Mouse (Mus musculus) lung, adult 2 months (tissue): ENCODE measurements at regions not wholly inside any gene's neighbourhood (a gene's known extent, or its start where the extent isn't known, plus 50 kb on each side); places are given as distances from the start of the nearest gene placed in this dataset.
"Not testable (repeated sequence)": the region's sequence is repeated elsewhere in the genome, so short reads cannot be mapped to it uniquely, and the experiment has no call there.

Experiments used
- DNase-seq: peaks from one replicate; pipeline ENCODE4 v3.0.0; 2022
- H3K4me1 ChIP-seq: fragments of 200-500 bp; 2 replicates; pipeline ENCODE4 v1.6.1; 2011; ENCODE audit warnings: low read length; ENCODE audit not compliant: control insufficient read depth, insufficient read depth
- H3K4me3 ChIP-seq: fragments of 200-500 bp; replicated peaks from 2 replicates; pipeline ENCODE3; 2011; ENCODE audit warnings: low read depth, mild to moderate bottlenecking, control low read depth, low read length; ENCODE audit errors: extremely low read depth
- CTCF ChIP-seq: fragments of 200-500 bp; IDR thresholded peaks from 2 replicates; pipeline ENCODE4 v1.5.1; 2011; ENCODE audit warnings: mild to moderate bottlenecking, low read length, control low read depth; ENCODE audit not compliant: insufficient read depth
- POLR2A ChIP-seq: fragments of 200-500 bp; IDR thresholded peaks from 2 replicates; pipeline ENCODE4 v1.6.1; 2011; ENCODE audit warnings: low read depth, mild to moderate bottlenecking, control low read depth, low read length, borderline replicate concordance; ENCODE audit errors: extremely low read depth
- WGBS: fragments of 180-500 bp; shearing (Covaris S2); methylation state at CpG from one replicate; pipeline ENCODE4 v1.1.7; 2018; 5-methylcytosine and 5-hydroxymethylcytosine counted together

GRCm38 (mm10) chr12:19125541-19125940, 611.2 kb downstream of the 5730507C01Rik start:
- TF ChIP-seq POLR2A (no peak), CTCF (no peak)
- no peak for DNase-seq
- no peaks in the 10 kb centered on the region for H3K4me1 ChIP-seq

DNA sequence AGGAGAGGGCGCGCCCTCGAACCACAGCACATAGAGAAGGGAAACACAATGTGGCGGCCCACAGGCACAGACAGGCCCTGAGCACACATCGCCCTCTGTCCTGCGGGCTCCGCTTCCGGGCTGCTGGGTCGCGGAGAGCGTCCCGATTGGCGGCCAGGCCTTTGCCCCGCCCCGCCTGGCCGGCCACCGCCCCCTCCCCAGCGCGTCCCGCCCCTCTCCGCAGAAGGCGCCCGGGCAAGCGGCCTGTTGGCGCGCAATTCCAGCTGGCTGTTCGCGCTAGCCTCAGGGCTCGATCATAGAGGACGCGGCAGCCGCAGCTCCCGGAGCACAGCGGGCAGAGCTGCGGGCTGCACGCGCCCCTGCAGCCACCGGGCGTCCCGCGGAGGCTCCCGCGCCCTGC, 661.3 kb downstream of the 5730507C01Rik start:
- WGBS: 18% methylated on average over 43 of the region's 43 CpGs
- DNase-seq: no peak
- H3K4me1 ChIP-seq: no peaks in the 10 kb centered on the region
- no peak for TF ChIP-seq CTCF
- no peak overlapping the region for H3K4me3 ChIP-seq

More at GRCm38 (mm10) chr12:19125541-19125940, 611.2 kb downstream of the 5730507C01Rik start:
- no peak overlapping the region for H3K4me3 ChIP-seq
- WGBS: 62% methylated on average over 4 of the region's 4 CpGs

DNA sequence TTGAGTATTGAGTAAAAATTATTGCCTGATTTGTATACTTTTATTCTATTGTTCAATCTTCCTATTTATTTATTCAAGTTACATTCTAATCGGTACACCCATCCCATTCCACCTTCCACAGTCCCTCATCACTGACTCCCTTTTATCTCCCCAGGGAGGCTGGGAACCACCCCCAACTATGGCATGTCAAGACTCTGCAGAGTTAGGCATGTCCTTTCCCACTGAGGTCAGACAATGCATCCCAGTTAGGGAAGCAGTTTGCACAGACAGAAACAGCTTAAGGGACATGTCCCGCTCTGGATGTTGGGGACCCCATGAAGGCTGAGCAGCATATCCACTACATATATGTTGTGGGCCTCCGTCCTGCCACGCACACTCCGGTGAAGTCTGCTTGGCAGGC, 678.1 kb downstream of the 5730507C01Rik start:
- WGBS: 94% methylated on average over 5 of the region's 5 CpGs
- no peak for DNase-seq
- no peak overlapping the region for H3K4me3 ChIP-seq
- H3K4me1 ChIP-seq: no peaks in the 10 kb centered on the region
- TF ChIP-seq CTCF (no peak), POLR2A (no peak)

DNA sequence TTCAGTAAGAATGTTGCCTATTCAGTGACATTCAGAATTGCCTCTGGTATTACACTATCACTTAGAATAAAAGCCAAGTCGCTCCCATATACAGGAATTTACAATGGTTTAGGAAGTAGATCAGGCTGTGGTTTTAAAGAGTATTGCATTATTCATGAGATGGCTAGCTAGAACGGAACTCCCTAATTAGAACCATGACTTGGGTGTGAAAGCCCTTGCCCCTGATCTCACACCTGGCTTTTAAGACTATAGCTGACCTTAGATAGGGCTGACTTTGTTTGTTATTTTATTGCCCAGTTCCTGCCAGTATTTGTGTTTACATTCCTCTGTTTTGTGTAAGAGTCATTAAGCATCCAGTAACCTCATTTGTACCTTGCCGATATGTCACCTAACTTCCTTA, 678.7 kb downstream of the 5730507C01Rik start:
- H3K4me1 ChIP-seq, H3K4me3 ChIP-seq, DNase-seq: not testable (repeated sequence)
- WGBS: 79% methylated on average over 3 of the region's 3 CpGs

GRCm38 (mm10) chr12:19223996-19224395, 709.7 kb downstream of the 5730507C01Rik start:
- not testable (repeated sequence) for DNase-seq, H3K4me3 ChIP-seq, H3K4me1 ChIP-seq
- WGBS: 72% methylated on average over 1 of the region's 1 CpGs

DNA sequence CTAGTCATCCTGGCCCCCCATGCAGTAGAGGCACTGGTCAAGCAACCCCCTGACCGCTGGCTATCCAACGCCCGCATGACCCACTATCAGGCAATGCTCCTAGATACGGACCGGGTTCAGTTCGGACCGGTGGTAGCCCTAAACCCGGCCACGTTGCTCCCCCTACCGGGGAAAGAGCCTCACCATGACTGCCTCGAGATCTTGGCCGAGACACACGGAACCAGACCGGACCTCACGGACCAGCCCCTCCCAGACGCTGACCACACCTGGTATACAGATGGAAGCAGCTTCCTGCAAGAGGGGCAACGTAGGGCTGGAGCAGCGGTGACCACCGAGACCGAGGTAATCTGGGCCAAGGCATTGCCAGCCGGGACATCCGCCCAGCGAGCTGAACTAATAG, 707.6 kb upstream of the Gm21863 start:
- H3K4me3 ChIP-seq, H3K4me1 ChIP-seq: not testable (repeated sequence)
- 95% methylated on average over 23 of the region's 23 CpGs for WGBS
- peak; percentile 10 for DNase-seq

DNA sequence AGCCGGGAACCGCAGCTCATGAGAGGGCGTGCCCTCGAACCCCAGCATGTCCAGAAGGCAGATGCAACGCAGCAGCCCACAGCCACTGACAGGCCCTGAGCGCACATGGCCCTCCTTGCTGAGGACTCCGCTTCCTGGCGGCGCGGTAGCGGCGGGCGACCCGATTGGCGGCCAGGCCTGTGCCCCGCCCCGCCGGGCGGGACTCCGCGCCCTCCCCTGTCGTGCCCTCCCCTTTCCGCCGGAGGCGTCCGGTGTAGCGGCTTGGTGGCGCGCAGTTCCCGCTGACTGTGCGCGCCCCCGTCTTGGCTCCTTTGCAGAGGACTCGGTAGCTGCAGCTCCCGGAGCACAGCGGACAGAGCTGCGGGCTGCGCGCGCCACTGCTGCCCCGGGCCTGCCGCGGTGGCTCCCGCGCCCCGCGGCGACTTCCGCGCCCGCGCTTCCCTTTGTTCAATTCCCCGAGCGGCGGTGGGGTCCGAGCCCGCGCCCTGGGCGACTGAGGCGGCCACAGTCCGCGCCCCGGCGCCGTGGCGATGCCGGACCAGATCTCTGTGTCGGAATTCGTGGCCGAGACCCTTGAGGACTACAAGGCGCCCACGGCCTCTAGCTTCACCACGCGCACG, 665.9 kb upstream of the Gm21863 start:
- H3K4me3 ChIP-seq, H3K4me1 ChIP-seq: not testable (repeated sequence)
- 9% methylated on average over 71 of the region's 75 CpGs for WGBS
- peak; percentile 16 for DNase-seq

- H3K4me3 ChIP-seq, DNase-seq, H3K4me1 ChIP-seq: not testable (repeated sequence)
- WGBS: 36% methylated on average over 18 of the region's 18 CpGs
Measured at GRCm38 (mm10) chr12:19289038-19289437, 665.3 kb upstream of the Gm21863 start.

DNA sequence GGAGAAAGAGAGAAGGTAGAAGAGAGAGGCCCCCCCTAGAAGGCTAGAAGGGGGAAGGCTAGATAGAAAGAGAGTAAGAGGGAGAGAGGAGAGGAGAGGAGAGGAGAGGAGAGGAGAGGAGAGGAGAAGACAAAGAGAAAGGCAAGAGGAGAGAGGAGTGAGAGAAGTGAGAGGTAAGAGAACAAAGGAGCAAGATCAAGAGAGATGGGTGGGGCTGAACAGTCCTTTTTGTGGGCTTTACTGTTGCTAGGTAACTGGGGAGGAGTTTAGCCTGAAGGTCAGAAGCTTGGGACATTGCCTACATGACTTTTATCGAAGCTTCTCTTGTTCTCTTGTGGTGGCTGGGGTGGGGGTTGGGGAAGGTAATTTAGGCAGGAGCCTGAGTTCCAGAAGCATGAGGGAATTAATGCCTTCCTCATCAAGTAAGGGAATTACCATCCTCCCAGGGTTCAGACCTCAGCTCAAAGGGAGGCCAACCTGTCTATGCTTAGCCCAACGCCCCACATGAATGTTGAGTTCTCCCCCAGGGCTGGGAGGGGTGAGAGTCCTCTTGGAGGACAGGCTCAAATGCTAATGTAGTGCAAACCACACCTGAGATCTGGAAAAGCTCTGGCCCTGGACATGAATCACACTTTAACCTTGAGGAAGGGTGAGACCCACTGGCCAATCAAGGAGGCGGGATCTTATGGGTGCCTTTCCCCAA, 662.1 kb upstream of the Gm21863 start:
- not testable (repeated sequence) for H3K4me3 ChIP-seq, H3K4me1 ChIP-seq, DNase-seq
- WGBS: 77% methylated on average over 3 of the region's 3 CpGs
